Mouse (Mus musculus): ENCODE measurements around the gene Fgf2. TPM values are rescaled to one million over a fixed set of nuclear protein-coding genes. Genes with fewer than 3 reads are reported as not detected.
A peak's percentile ranks its signal among the peaks of the same experiment; 100 is the strongest.

Gene Fgf2
- polyA plus RNA-seq, 1 experiment from 2014 or later, result 4.1 TPM

DNA sequence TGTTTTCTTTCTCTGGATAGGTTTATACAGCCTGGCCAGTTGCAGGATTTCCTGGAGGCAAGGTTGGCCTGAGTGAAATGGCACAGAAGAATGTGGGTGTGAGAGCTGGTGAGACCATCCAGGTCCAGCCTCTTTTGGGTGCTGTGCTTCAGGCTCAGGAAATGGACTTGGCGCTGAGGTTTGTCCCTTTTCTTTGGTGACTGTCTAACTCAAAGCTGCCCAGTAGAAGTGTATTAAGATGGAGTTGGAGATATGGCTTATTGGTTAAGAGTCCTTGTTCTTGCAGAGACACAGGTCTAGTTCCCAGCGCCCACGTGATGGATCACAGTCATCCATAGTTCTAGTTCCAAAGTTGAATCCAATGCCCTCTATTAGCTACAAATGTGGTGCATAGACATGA lies 77.9 kb downstream of the Fgf2 start:
- peaks cover 22% of the 10 kb centered on the region for H3K36me3 ChIP-seq (ENCODE audit: insufficient read depth)
- 93% methylated on average over 3 of the region's 3 CpGs for WGBS
- no peak for ATAC-seq (ENCODE audit: insufficient read depth)

DNA sequence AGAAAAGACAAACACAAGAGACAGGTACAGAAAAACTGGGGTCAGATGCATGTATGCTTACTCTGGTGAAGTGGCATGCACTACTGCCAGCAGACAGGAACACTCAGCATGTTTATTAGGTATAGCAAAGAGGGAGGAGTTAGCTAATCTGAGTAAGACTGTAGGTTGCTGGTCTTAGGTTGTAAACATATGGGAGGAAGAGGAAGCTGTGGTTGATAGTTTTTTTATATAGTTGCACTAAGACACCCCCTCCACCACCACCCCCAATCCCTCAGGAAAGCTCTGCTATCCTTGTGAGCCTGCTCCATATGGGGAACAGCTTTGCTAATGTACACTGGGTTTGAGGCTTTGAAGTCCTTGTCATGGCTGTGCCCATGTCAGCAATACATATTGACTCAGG lies 82.2 kb downstream of the Fgf2 start:
- H3K27ac ChIP-seq (ENCODE audit: low read depth), result no peak overlapping the region
- no peaks in the 10 kb centered on the region for H3K9me3 ChIP-seq (ENCODE audit: low read depth, low read length)
- no peaks in the 10 kb centered on the region for H3K4me1 ChIP-seq (ENCODE audit: insufficient read depth)
- ATAC-seq (ENCODE audit: insufficient read depth) (no peak), DNase-seq (no peak)
- no peaks in the 10 kb centered on the region for H3K27me3 ChIP-seq (ENCODE audit: insufficient read depth, low read length)
- H3K9ac ChIP-seq, result no peak overlapping the region
- peaks cover 42% of the 10 kb centered on the region for H3K36me3 ChIP-seq (ENCODE audit: insufficient read depth)
- H3K4me3 ChIP-seq (ENCODE audit: low read depth, low read length), result no peak overlapping the region
- no peak for TF ChIP-seq CTCF (IDR thresholded peaks at IDR 0.05; ENCODE audit: low read depth)
- no peak overlapping the region for H3K4me2 ChIP-seq

More for the DNA sequence above, 77.9 kb downstream of the Fgf2 start:
- DNase-seq, result no peak
- no peak overlapping the region for H3K4me3 ChIP-seq (ENCODE audit: low read depth, low read length)
- no peak overlapping the region for H3K4me2 ChIP-seq
- H3K4me1 ChIP-seq (ENCODE audit: insufficient read depth), result peaks cover 2% of the 10 kb centered on the region; the same call in 1 of the 2 replicates
- no peak for TF ChIP-seq CTCF (IDR thresholded peaks at IDR 0.05; ENCODE audit: low read depth)
- no peak overlapping the region for H3K9ac ChIP-seq
- no peak overlapping the region for H3K27ac ChIP-seq (ENCODE audit: low read depth)
- H3K9me3 ChIP-seq (ENCODE audit: low read depth, low read length), result no peaks in the 10 kb centered on the region
- no peaks in the 10 kb centered on the region for H3K27me3 ChIP-seq (ENCODE audit: insufficient read depth, low read length)

DNA sequence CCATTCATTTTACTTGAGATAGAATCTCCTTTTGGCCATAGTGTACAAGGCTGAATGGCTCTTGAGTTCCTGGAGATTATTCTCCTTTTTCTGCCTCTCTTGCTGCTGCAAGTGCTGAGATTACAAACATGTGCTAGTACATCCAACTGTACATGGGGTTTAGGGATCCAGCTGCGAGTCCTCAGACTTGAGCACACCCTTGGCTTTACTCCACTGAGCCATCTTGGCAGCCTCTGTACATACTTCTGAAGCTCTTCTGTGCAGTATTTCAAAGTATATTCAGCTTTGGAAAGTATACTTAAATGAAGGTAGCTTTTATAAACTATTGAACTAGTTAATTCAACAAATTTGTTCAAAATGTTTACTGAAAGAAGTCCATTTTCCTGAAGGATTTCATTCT lies 91.6 kb downstream of the Fgf2 start:
- peaks cover 27% of the 10 kb centered on the region for H3K36me3 ChIP-seq (ENCODE audit: insufficient read depth)
- 82% methylated on average over 1 of the region's 1 CpGs for WGBS

DNA sequence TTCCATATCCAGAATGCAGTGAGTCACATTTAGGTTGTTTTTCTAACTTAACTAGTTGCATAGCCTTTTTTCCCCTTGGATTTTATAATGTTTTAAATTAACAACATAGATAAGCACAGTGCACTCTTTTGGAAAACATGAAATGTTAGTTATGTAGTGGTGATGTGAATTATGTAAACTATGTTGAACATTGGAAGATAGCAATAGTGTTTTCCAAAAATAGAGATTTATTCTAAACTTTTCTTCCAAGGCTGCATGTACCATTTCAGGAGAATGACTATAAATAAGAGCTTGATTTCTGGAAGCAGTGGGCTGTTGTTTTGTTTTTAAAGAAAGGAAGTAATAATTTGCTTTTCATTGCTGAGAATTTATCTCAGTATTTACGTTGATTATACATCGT lies 95.3 kb downstream of the Fgf2 start:
- Histone ChIP-seq H3K9me3 (ENCODE audit: low read depth, low read length) (no peaks in the 10 kb centered on the region), H3K27ac (ENCODE audit: low read depth) (no peak overlapping the region), H3K4me2 (no peak overlapping the region), H3K4me3 (ENCODE audit: low read depth, low read length) (no peak overlapping the region), H3K27me3 (ENCODE audit: insufficient read depth, low read length) (no peaks in the 10 kb centered on the region), H3K36me3 (ENCODE audit: insufficient read depth) (peaks cover 16% of the 10 kb centered on the region; the same call in 1 of the 2 replicates), H3K4me1 (ENCODE audit: insufficient read depth) (no peaks in the 10 kb centered on the region), H3K9ac (no peak overlapping the region)
- TF ChIP-seq CTCF (IDR thresholded peaks at IDR 0.05; ENCODE audit: low read depth), result no peak
- DNase-seq (no peak), ATAC-seq (ENCODE audit: insufficient read depth) (no peak)
- 85% methylated on average over 2 of the region's 2 CpGs for whole genome bisulfite sequencing

More for the DNA sequence above, 91.6 kb downstream of the Fgf2 start:
- no peak for TF ChIP-seq CTCF (IDR thresholded peaks at IDR 0.05; ENCODE audit: low read depth)
- ATAC-seq (ENCODE audit: insufficient read depth), result no peak; the same call in 1 of the 2 replicates
- H3K4me1 ChIP-seq (ENCODE audit: insufficient read depth), result no peaks in the 10 kb centered on the region
- no peak overlapping the region for H3K4me2 ChIP-seq
- no peak overlapping the region for H3K4me3 ChIP-seq (ENCODE audit: low read depth, low read length)
- peak; percentile 61 for DNase-seq
- no peak overlapping the region for H3K9ac ChIP-seq
- no peak overlapping the region for H3K27ac ChIP-seq (ENCODE audit: low read depth)
- no peaks in the 10 kb centered on the region for H3K27me3 ChIP-seq (ENCODE audit: insufficient read depth, low read length)
- no peaks in the 10 kb centered on the region for H3K9me3 ChIP-seq (ENCODE audit: low read depth, low read length)

DNA sequence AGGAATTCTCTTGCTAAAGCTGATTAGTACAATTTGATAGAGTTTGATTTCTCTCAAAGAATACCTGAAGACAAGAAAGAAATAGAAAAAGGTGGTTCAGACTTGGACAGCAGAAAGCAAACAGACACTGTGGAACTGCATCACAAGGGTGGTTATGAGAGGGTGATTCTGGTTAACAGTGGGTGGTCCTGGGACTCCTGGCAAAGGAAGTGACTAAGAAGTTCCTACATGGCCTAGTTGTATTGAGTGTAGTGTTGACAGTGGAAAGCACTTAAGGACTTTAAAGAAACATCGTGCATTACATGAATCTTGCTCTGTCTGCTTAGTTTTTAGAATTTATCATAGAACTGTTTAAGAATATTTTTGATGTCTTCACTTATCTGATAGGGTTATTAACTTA lies 107.8 kb downstream of the Fgf2 start:
- WGBS, result 70% methylated on average over 1 of the region's 1 CpGs
- peaks cover 12% of the 10 kb centered on the region; the same call in 1 of the 2 replicates for H3K36me3 ChIP-seq (ENCODE audit: insufficient read depth)
- H3K4me3 ChIP-seq (ENCODE audit: low read depth, low read length), result no peak overlapping the region
- DNase-seq (no peak), ATAC-seq (ENCODE audit: insufficient read depth) (no peak)
- no peak for TF ChIP-seq CTCF (IDR thresholded peaks at IDR 0.05; ENCODE audit: low read depth)
- H3K4me1 ChIP-seq (ENCODE audit: insufficient read depth), result no peaks in the 10 kb centered on the region
- H3K9ac ChIP-seq, result no peak overlapping the region
- H3K27ac ChIP-seq (ENCODE audit: low read depth), result no peak overlapping the region
- no peaks in the 10 kb centered on the region for H3K9me3 ChIP-seq (ENCODE audit: low read depth, low read length)
- no peaks in the 10 kb centered on the region for H3K27me3 ChIP-seq (ENCODE audit: insufficient read depth, low read length)
- H3K4me2 ChIP-seq, result no peak overlapping the region

Other genes starting within 250 kb of the Fgf2 start
- gene Il2, start 222.4 kb upstream of the Fgf2 start, polyA plus RNA-seq (2014; fragmentation: Nextera tagmentation; extraction: Ambion mirVana), result 0.28 and 0.33 TPM in 2 replicates
- not detected in 2 replicates for gene Il21, start 115.7 kb upstream of the Fgf2 start, polyA plus RNA-seq (2014; fragmentation: Nextera tagmentation; extraction: Ambion mirVana)
- 8.6 and 10.8 TPM in 2 replicates for gene Bbs12, start 35.8 kb upstream of the Fgf2 start, polyA plus RNA-seq (2014; fragmentation: Nextera tagmentation; extraction: Ambion mirVana)
- gene Cetn4, start 35.6 kb upstream of the Fgf2 start, polyA plus RNA-seq (2014; fragmentation: Nextera tagmentation; extraction: Ambion mirVana), result 2.6 TPM in 2 replicates
- 36.9 and 42.0 TPM in 2 replicates for gene Spata5, start 71.5 kb downstream of the Fgf2 start, polyA plus RNA-seq (2014; fragmentation: Nextera tagmentation; extraction: Ambion mirVana)
- gene Nudt6, start 71.9 kb downstream of the Fgf2 start, polyA plus RNA-seq (2014; fragmentation: Nextera tagmentation; extraction: Ambion mirVana), result 4.6 and 7.4 TPM in 2 replicates

Measured in lung, embryonic 14.5 days (tissue).